Comparison of ENCODE assay signal across 7 mouse cellular contexts in the genomic region with DNA sequence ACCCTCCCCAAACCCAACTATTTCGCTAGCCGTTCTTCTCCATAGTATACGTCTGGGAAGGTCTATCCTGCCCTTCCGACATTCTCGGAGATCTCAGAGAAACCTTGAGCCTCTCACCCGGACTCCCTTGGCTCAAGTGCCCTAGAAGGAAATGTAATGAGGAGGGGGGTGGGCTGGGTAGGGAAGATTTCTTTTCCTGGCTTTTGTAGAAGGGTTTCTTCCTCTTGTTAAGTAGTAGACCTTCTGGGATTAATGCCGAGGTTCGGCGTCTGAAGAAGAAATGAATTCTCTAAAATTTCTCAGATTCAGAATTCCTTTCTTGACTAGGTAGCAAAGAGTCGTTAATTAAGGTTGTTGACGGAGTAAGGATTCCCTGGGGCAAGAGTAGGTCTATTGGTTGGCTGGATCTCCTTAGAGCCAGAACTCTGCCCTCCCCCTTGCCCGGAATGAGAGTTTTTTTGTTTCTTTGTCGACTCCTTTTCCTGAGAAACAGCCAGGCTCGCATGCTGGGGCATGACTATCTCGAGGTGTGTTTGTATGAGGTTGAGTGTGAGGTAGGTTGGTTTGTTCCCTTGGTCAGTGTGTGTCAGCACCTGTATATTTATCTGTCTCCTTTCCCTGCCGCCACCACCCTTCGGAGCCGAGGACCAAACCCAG. TPM values are rescaled to one million over a fixed set of nuclear protein-coding genes. Genes with fewer than 3 reads are reported as not detected.
DNase-seq lines count a peak whose midpoint lies in the region; ATAC-seq lines count a peak whose summit lies in the region.

No protein-coding gene starts in this region.

- peak overlapping the region; percentile 51 to 84 for H3K27ac ChIP-seq in heart, embryonic 14.5 days (replicated peaks in 1 of 2; ENCODE audit: control insufficient read depth in 1 of 2, insufficient read depth in 1 of 2, low read depth in 2 of 2, low read length in 2 of 2)
- H3K27ac ChIP-seq in limb, embryonic 11.5 days (replicated peaks; ENCODE audit: low read depth, low read length): no peak overlapping the region
- H3K27ac ChIP-seq in stomach, embryonic 15.5 days: peak overlapping the region; percentile 91

- H3K36me3 ChIP-seq in heart, embryonic 14.5 days (ENCODE audit: control insufficient read depth, insufficient read depth, low read length): no peaks in the 10 kb centered on the region
- no peaks in the 10 kb centered on the region for H3K36me3 ChIP-seq in limb, embryonic 11.5 days (ENCODE audit: control insufficient read depth, insufficient read depth, low read length)
- no peaks in the 10 kb centered on the region for H3K36me3 ChIP-seq in stomach, embryonic 15.5 days

- no peaks in the 10 kb centered on the region for H3K27me3 ChIP-seq in heart, embryonic 14.5 days (ENCODE audit: control insufficient read depth, insufficient read depth, low read length)
- H3K27me3 ChIP-seq in limb, embryonic 11.5 days (ENCODE audit: control insufficient read depth, insufficient read depth, low read length): peaks cover 9% of the 10 kb centered on the region; the same call in 1 of the 2 replicates
- no peaks in the 10 kb centered on the region for H3K27me3 ChIP-seq in stomach, embryonic 15.5 days (replicated peaks)

- ATAC-seq in heart, embryonic 14.5 days (ENCODE audit: insufficient number of reproducible peaks, insufficient read depth, low FRiP score, low read depth): no peak
- ATAC-seq in limb, embryonic 11.5 days (ENCODE audit: insufficient number of reproducible peaks, low FRiP score, low TSS enrichment, low read depth): no peak
- ATAC-seq in stomach, embryonic 15.5 days (ENCODE audit: insufficient read depth, low FRiP score, low read depth): no peak

- WGBS in heart, embryonic 14.5 days: under 1% methylated on average over 18 of the region's 18 CpGs
- WGBS in limb, embryonic 11.5 days: 5% methylated on average over 18 of the region's 18 CpGs
- 5% methylated on average over 18 of the region's 18 CpGs for WGBS in stomach, embryonic 15.5 days

- H3K4me3 ChIP-seq in heart, embryonic 14.5 days (ENCODE audit: control insufficient read depth in 1 of 2, insufficient read depth in 1 of 2, low read depth in 1 of 2, low read length in 2 of 2): peak overlapping the region; percentile 75 to 81
- peak overlapping the region; percentile 38 for H3K4me3 ChIP-seq in limb, embryonic 11.5 days (ENCODE audit: low read depth, low read length)
- H3K4me3 ChIP-seq in stomach, embryonic 15.5 days (replicated peaks): peak overlapping the region; percentile 51

- peak overlapping the region; percentile 84 for H3K9ac ChIP-seq in heart, embryonic 14.5 days (ENCODE audit: low read length)
- peak overlapping the region; percentile 52 for H3K9ac ChIP-seq in limb, embryonic 11.5 days (ENCODE audit: low read length)
- peak overlapping the region; percentile 32; the same call in 1 of the 2 replicates for H3K9ac ChIP-seq in stomach, embryonic 15.5 days

- peaks cover 29 to 38% of the 10 kb centered on the region in 2 experiments for H3K4me1 ChIP-seq in heart, embryonic 14.5 days (ENCODE audit: control insufficient read depth in 2 of 2, insufficient read depth in 2 of 2, low read length in 2 of 2)
- H3K4me1 ChIP-seq in limb, embryonic 11.5 days (ENCODE audit: control insufficient read depth, insufficient read depth, low read length): no peaks in the 10 kb centered on the region; the same call in 1 of the 2 replicates
- peaks cover 26% of the 10 kb centered on the region for H3K4me1 ChIP-seq in stomach, embryonic 15.5 days

- H3K9me3 ChIP-seq in heart, embryonic 14.5 days (ENCODE audit: control insufficient read depth, low read length): no peaks in the 10 kb centered on the region
- no peaks in the 10 kb centered on the region for H3K9me3 ChIP-seq in limb, embryonic 11.5 days (ENCODE audit: control insufficient read depth, low read length)
- no peaks in the 10 kb centered on the region for H3K9me3 ChIP-seq in stomach, embryonic 15.5 days

- H3K4me2 ChIP-seq in heart, embryonic 14.5 days (ENCODE audit: low read length): peak overlapping the region; percentile 80
- H3K4me2 ChIP-seq in limb, embryonic 11.5 days (ENCODE audit: low read depth, severe bottlenecking): peak overlapping the region; percentile 53
- peak overlapping the region; percentile 56 for H3K4me2 ChIP-seq in stomach, embryonic 15.5 days

- peak; percentile 49 to 58 for DNase-seq in urinary bladder, postnatal 36 days (ENCODE audit: low spot score in 2 of 2)
- DNase-seq in urinary bladder, postnatal 4 days (ENCODE audit: low spot score in 2 of 2): no peak
- DNase-seq in limb, embryonic 11.5 days (ENCODE audit: low spot score): peak; percentile 31
- DNase-seq in ovary, adult 18-20 months (ENCODE audit: low spot score): no peak
- DNase-seq in layer of hippocampus, postnatal 10 days (ENCODE audit: low spot score in 2 of 2): no peak

RNA-seq across cellular contexts. Expression of a gene that starts 0.8 kb away (rescaled TPM):
- polyA plus RNA-seq in heart, embryonic 14.5 days (2014; fragmentation: Nextera tagmentation; extraction: Ambion mirVana): 70.9 and 74.7 TPM in 2 replicates
- 26.7 and 28.4 TPM in 2 replicates for polyA plus RNA-seq in limb, embryonic 11.5 days (2014; fragmentation: Nextera tagmentation; extraction: Ambion mirVana)
- 108 and 121 TPM in 2 replicates for polyA plus RNA-seq in stomach, embryonic 15.5 days (2015; fragmentation: Nextera tagmentation; extraction: Ambion mirVana)
- total RNA-seq in layer of hippocampus, postnatal 10 days (2021): 1 to 10 TPM; 5.5 to 7.8 TPM

RNA-seq across cellular contexts. Expression of a gene that starts 19.5 kb away (rescaled TPM):
- polyA plus RNA-seq in heart, embryonic 14.5 days (2014; fragmentation: Nextera tagmentation; extraction: Ambion mirVana): 1.5 and 2.1 TPM in 2 replicates
- polyA plus RNA-seq in limb, embryonic 11.5 days (2014; fragmentation: Nextera tagmentation; extraction: Ambion mirVana): 3.2 and 3.3 TPM in 2 replicates
- polyA plus RNA-seq in stomach, embryonic 15.5 days (2015; fragmentation: Nextera tagmentation; extraction: Ambion mirVana): 5.3 and 5.9 TPM in 2 replicates
- 1 to 10 TPM; 2.1 to 3.5 TPM for total RNA-seq in layer of hippocampus, postnatal 10 days (2021)

RNA-seq across cellular contexts. Expression of a gene that starts 27.0 kb away (rescaled TPM):
- polyA plus RNA-seq in heart, embryonic 14.5 days (2014; fragmentation: Nextera tagmentation; extraction: Ambion mirVana): 46.7 and 58.5 TPM in 2 replicates
- polyA plus RNA-seq in limb, embryonic 11.5 days (2014; fragmentation: Nextera tagmentation; extraction: Ambion mirVana): 114 and 124 TPM in 2 replicates
- 63.3 and 66.5 TPM in 2 replicates for polyA plus RNA-seq in stomach, embryonic 15.5 days (2015; fragmentation: Nextera tagmentation; extraction: Ambion mirVana)
- 100 to 1,000 TPM; 114 to 121 TPM for total RNA-seq in layer of hippocampus, postnatal 10 days (2021)

RNA-seq across cellular contexts. Expression of a gene that starts 49.4 kb away (rescaled TPM):
- 0.54 and 0.62 TPM in 2 replicates for polyA plus RNA-seq in heart, embryonic 14.5 days (2014; fragmentation: Nextera tagmentation; extraction: Ambion mirVana)
- polyA plus RNA-seq in limb, embryonic 11.5 days (2014; fragmentation: Nextera tagmentation; extraction: Ambion mirVana): 0.55 and 0.70 TPM in 2 replicates
- polyA plus RNA-seq in stomach, embryonic 15.5 days (2015; fragmentation: Nextera tagmentation; extraction: Ambion mirVana): 2.9 and 3.0 TPM in 2 replicates
- 1 to 10 TPM; 1.9 to 2.1 TPM for total RNA-seq in layer of hippocampus, postnatal 10 days (2021)

Comparison
In these comparisons a context has a peak if more than half of its experiments do, and no peak if none do; other contexts are left out.
1. DNase-seq: peak in urinary bladder, postnatal 36 days (2 of 2) and limb, embryonic 11.5 days (single experiment); none in urinary bladder, postnatal 4 days (0 of 2), ovary, adult 18-20 months (single experiment) and layer of hippocampus, postnatal 10 days (0 of 2).
2. H3K9ac ChIP-seq: peak in every context shown above with its lines; median percentile 84 in heart, embryonic 14.5 days; 52 in limb, embryonic 11.5 days; 32 in stomach, embryonic 15.5 days.
3. Peak in every context shown above with its lines, with median percentiles within 50 percentile points of each other: H3K4me2 ChIP-seq and H3K4me3 ChIP-seq.